Mouse (Mus musculus) ES-E14 (cell line): Measurements from ENCODE around the gene Rita1. TPM values are rescaled to one million over a fixed set of nuclear protein-coding genes. Genes with fewer than 3 reads are reported as not detected.

Experiments
- DNase-seq: peaks from one replicate; pipeline ENCODE4 v3.0.0-alpha.2; 2013; ENCODE audit warnings: low read depth, low spot score
- H3K27ac ChIP-seq: 2 replicates; pipeline ENCODE4 v1.5.1; 2012; ENCODE audit warnings: low read depth, mild to moderate bottlenecking, low read length, moderate library complexity, mixed read lengths; ENCODE audit not compliant: poor library complexity, insufficient read depth, severe bottlenecking
- H3K36me3 ChIP-seq: 2 replicates; pipeline ENCODE4 v1.6.1; 2012; ENCODE audit warnings: mild to moderate bottlenecking, low read length, moderate library complexity, mixed read lengths; ENCODE audit not compliant: control insufficient read depth, poor library complexity, insufficient read depth, severe bottlenecking
- H3K4me1 ChIP-seq, 2 experiments: fragments of 150-350 bp in 1 of 2; sonication (generic) in 1 of 2; 2 replicates each; pipeline ENCODE4 v1.6.1; 2012; ENCODE audit warnings: low read length in 2 of 2, mild to moderate bottlenecking in 1 of 2, mixed read lengths in 1 of 2; ENCODE audit not compliant: control insufficient read depth in 2 of 2, insufficient read depth in 2 of 2, poor library complexity in 1 of 2
- H3K4me3 ChIP-seq, 2 experiments: fragments of 150-350 bp in 1 of 2; sonication (generic) in 1 of 2; 2 replicates each; pipeline ENCODE4 v1.5.1; 2012; ENCODE audit warnings: low read length in 2 of 2, low read depth in 1 of 2, mild to moderate bottlenecking in 1 of 2, mixed read lengths in 1 of 2; ENCODE audit not compliant: insufficient read depth in 1 of 2, poor library complexity in 1 of 2, severe bottlenecking in 1 of 2
- H3K9ac ChIP-seq: 2 replicates; pipeline ENCODE4 v1.6.1; 2012; ENCODE audit warnings: low read depth, mild to moderate bottlenecking, low read length, mixed read lengths; ENCODE audit not compliant: poor library complexity, insufficient read depth, severe bottlenecking
- H3K9me3 ChIP-seq: fragments of 150-350 bp; sonication (generic); 2 replicates; pipeline ENCODE4 v1.6.1; 2012; ENCODE audit warnings: low read depth, mild to moderate bottlenecking, low read length; ENCODE audit not compliant: control insufficient read depth, insufficient read depth
- CHD2 ChIP-seq: IDR thresholded peaks from 2 replicates; pipeline ENCODE4 v1.6.1; 2014; ENCODE audit warnings: mild to moderate bottlenecking, low read depth, low read length, inconsistent platforms
- HCFC1 ChIP-seq: IDR thresholded peaks from 2 replicates; pipeline ENCODE4 v1.6.1; 2012; ENCODE audit warnings: low read length, inconsistent platforms, borderline replicate concordance; ENCODE audit not compliant: insufficient read depth
- MAFK ChIP-seq: IDR thresholded peaks from 2 replicates; pipeline ENCODE4 v1.6.1; 2014; ENCODE audit warnings: mild to moderate bottlenecking, low read depth, low read length, inconsistent platforms; ENCODE audit not compliant: insufficient read depth
- ZC3H11A ChIP-seq: IDR thresholded peaks from 2 replicates; pipeline ENCODE4 v1.6.1; 2012; ENCODE audit warnings: low read depth, mild to moderate bottlenecking, inconsistent platforms, low read length, borderline replicate concordance
- ZNF384 ChIP-seq: IDR thresholded peaks from 2 replicates; pipeline ENCODE4 v1.6.1; 2012; ENCODE audit warnings: low read depth, low read length, inconsistent platforms
- in situ Hi-C, 2 experiments: fragments of 600-800 bp; cut with MboI; formaldehyde crosslinking; loops; one replicate each; pipeline ENCODE4 v1.15.1; 2025; ENCODE audit warnings: low sequenced_read_pairs in 2 of 2, inconsistent platforms in 1 of 2; ENCODE audit not compliant: unreplicated experiment in 2 of 2
- total RNA-seq: library from RNA; depleted of rRNA; stranded (reverse); fragments of 300-350 nt; gene quantifications from 2 replicates; pipeline ENCODE4 v1.2.3, GENCODE M21; 2012

The Rita1 gene
- total RNA-seq, 1 experiment = 23.7 TPM

DNA sequence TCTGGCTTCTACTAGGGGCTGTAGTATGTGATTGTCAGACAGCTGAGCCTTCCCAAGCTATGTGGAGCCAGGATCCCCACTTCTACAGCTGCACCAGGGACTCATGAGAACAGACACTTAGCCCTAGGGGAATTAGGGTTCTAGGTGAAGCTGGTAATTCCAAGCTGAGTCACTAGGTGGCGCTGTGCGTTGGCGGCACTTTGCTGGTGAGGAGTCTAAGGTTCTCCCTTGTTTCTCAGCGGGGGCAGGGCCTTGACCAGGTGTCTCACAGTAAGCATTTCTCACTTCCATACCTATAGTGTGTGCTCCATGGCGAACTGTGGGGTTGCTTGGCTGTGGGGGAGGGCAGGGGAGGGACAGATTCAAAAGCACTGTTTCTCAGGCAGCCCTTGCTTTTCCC lies 6.8 kb upstream of the Rita1 start:
- Histone ChIP-seq H3K36me3 (peaks cover 69% of the 10 kb centered on the region), H3K9ac (no peak overlapping the region)
- peak; percentile 78 for DNase-seq

DNA sequence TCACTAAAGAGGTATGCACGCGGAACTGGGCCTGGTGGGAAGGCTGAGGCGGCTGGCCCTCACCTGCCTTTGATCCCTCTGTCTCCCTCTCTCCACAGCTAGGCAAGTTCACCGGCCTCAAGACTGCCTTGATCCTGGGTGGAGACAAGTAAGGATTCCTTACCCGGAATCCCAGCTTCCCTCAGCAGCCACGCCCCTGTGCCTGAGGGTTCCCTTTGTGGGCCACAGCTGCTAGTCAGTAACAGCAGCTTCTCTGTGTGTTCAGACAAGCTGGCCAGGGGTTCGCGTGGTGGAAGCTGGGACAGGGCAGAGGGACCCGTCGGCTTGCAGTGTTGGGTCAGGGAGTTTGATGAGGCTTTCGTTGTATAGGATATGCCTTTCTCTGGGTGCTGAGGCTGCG lies 6.4 kb upstream of the Rita1 start:
- Histone ChIP-seq H3K4me1 (peaks cover 7 to 30% of the 10 kb centered on the region in 2 experiments; a peak in 1 of 4 replicates), H3K27ac (peak overlapping the region; percentile 45), H3K4me3 (no peak overlapping the region), H3K9ac (no peak overlapping the region), H3K36me3 (peaks cover 65% of the 10 kb centered on the region), H3K9me3 (no peaks in the 10 kb centered on the region)
- TF ChIP-seq CHD2 = no peak
- TF ChIP-seq MAFK = no peak
- TF ChIP-seq ZNF384 = no peak
- TF ChIP-seq ZC3H11A = no peak
- TF ChIP-seq HCFC1 = no peak
- in situ Hi-C loops = no loop called here
- no peak for DNase-seq

More for the DNA sequence above, 6.8 kb upstream of the Rita1 start:
- H3K9me3 ChIP-seq = no peaks in the 10 kb centered on the region
- no peak overlapping the region for H3K4me3 ChIP-seq
- peak overlapping the region; percentile 45; the same call in 1 of the 2 replicates for H3K27ac ChIP-seq
- in situ Hi-C loops = no loop called here
- TF ChIP-seq HCFC1 (no peak), ZC3H11A (0 out of 2 replicates have a peak, but pooled peaks have one; percentile 23)
- H3K4me1 ChIP-seq = peaks cover 7 to 30% of the 10 kb centered on the region in 2 experiments; a peak in 1 of 4 replicates

DNA sequence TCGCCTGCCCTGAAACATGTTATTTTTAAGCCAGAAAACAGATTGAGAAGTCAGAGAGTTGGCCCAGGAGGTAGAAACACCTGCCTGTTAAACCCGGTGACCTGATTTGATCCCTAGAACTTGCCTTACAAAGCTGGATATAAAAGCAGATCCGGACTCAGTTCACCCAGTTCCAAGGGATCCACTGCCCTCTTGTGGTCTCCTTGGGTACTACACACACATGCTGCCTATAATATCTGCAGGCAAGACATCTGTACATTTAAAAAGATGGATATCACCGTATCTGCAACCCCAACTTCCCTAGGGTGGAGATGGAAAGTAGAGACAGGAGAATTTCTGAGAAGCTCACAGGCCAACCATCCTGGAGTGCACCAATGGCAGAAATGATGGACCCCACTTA lies 3.5 kb upstream of the Rita1 start:
- H3K36me3 ChIP-seq = peaks cover 40% of the 10 kb centered on the region
- H3K27ac ChIP-seq = no peak overlapping the region
- no peaks in the 10 kb centered on the region for H3K9me3 ChIP-seq
- TF ChIP-seq HCFC1 (no peak), ZNF384 (no peak), CHD2 (no peak), ZC3H11A (peak; percentile 36; the same call in 1 of the 2 replicates), MAFK (0 out of 2 replicates have a peak, but pooled peaks have one; percentile 10)
- H3K4me3 ChIP-seq = no peak overlapping the region
- peak; percentile 83 for DNase-seq
- peaks cover 3 to 28% of the 10 kb centered on the region in 2 experiments; a peak in 1 of 4 replicates for H3K4me1 ChIP-seq
- in situ Hi-C loops = no loop called here
- no peak overlapping the region for H3K9ac ChIP-seq

DNA sequence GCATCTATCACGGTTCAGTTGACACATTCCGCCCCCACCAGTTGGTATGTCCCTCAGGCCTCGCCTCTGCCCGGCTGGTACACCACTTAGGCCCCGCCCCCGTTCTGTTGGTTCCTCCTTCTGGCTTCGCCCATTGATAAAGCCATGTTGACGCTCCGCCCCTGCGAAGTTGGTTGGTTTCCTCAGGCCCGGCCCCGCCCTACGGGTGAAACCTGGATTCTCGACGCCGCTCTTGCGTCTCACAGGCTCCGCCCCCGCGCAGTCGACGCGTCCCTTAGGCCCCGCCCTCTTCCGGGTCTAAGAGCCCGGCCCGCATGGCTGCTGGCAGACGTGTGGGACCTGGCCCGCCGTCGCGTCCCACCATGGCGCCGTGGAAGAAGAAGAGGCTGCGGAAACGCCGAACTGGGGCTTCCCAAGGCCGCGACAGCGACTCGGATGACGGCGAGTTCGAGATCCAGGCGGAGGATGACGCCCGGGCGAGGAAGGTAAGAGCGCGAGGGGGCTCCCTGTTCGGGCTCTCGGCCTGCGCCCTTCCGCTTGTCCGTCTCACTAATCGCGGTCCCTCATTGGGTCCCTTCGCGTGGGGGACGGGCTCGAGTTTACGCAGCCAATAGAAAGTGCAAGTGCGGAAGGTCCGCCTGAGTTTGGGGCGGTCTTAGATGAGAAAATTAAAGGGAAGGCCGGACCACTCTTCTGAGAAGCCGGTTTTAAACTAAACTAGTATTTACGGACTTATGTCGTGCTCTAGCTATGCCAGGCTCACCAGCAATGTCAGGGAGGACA lies 624 bp upstream of the Rita1 start:
- H3K9ac ChIP-seq = peak overlapping the region; percentile 95
- peak overlapping the region; percentile 81 for H3K27ac ChIP-seq
- no peaks in the 10 kb centered on the region for H3K9me3 ChIP-seq
- TF ChIP-seq HCFC1 (peak; percentile 75), CHD2 (peak; percentile 35; the same call in 1 of the 2 replicates), ZC3H11A (no peak)
- peaks cover 0 to 9% of the 10 kb centered on the region in 2 experiments; a peak in 1 of 4 replicates for H3K4me1 ChIP-seq
- DNase-seq = peak; percentile 100
- H3K36me3 ChIP-seq = peaks cover 25% of the 10 kb centered on the region
- peak overlapping the region; percentile 85 to 92 for H3K4me3 ChIP-seq
- in situ Hi-C loops = no loop called here
